Mouse (Mus musculus) embryonic facial prominence, embryonic 13.5 days (tissue): ENCODE results near the gene Ifnar2. TPM values are rescaled to one million over a fixed set of nuclear protein-coding genes. Genes with fewer than 3 reads are reported as not detected.

Source experiments
- ATAC-seq: fragments of 200-750 bp; cut with Nextera tagmentation; 2 replicates; pipeline ENCODE4 v1.8.0; 2017; ENCODE audit warnings: low read depth; ENCODE audit not compliant: insufficient number of reproducible peaks, insufficient read depth, low FRiP score, low TSS enrichment
- H3K27ac ChIP-seq: fragments of 300-500 bp; sonication (generic); 2 replicates; pipeline ENCODE4 v1.5.1; 2015; ENCODE audit warnings: moderate library complexity, mild to moderate bottlenecking, inconsistent platforms
- H3K27me3 ChIP-seq: fragments of 300-500 bp; sonication (generic); 2 replicates; pipeline ENCODE4 v1.6.1; 2015; ENCODE audit warnings: mild to moderate bottlenecking, inconsistent platforms
- H3K36me3 ChIP-seq: fragments of 300-500 bp; sonication (generic); 2 replicates; pipeline ENCODE4 v1.6.1; 2015; ENCODE audit warnings: mild to moderate bottlenecking, inconsistent platforms
- H3K4me1 ChIP-seq: fragments of 300-500 bp; sonication (generic); 2 replicates; pipeline ENCODE4 v1.6.1; 2015; ENCODE audit warnings: inconsistent platforms
- H3K4me2 ChIP-seq: fragments of 300-500 bp; sonication (generic); 2 replicates; pipeline ENCODE4 v1.6.1; 2015; ENCODE audit warnings: moderate library complexity, mild to moderate bottlenecking, inconsistent platforms
- H3K4me3 ChIP-seq: fragments of 300-500 bp; sonication (generic); 2 replicates; pipeline ENCODE4 v1.5.1; 2015; ENCODE audit warnings: mild to moderate bottlenecking, inconsistent platforms
- H3K9ac ChIP-seq: fragments of 300-500 bp; sonication (generic); 2 replicates; pipeline ENCODE4 v1.6.1; 2015; ENCODE audit warnings: mild to moderate bottlenecking, inconsistent platforms
- H3K9me3 ChIP-seq: fragments of 300-500 bp; sonication (generic); 2 replicates; pipeline ENCODE4 v1.6.1; 2016; ENCODE audit warnings: inconsistent platforms
- WGBS: fragments of 180-500 bp; shearing (Covaris S2); methylation state at CpG from one replicate; pipeline ENCODE4 v1.1.7; 2015; ENCODE audit warnings: mixed read lengths; 5-methylcytosine and 5-hydroxymethylcytosine counted together
- polyA plus RNA-seq: library from polyadenylated mRNA; unstranded; fragments of >200 nt; fragmentation: Nextera tagmentation; extraction: Ambion mirVana; gene quantifications from 2 replicates; pipeline ENCODE4 v1.2.1, GENCODE M21; 2015

Ifnar2 gene
- polyA plus RNA-seq, 1 experiment from 2014 or later: 55.6 TPM

GRCm38 (mm10) chr16:91360162-91360561 is 12.4 kb upstream of the Ifnar2 start:
- ATAC-seq: no peak
- H3K4me3 ChIP-seq: no peak overlapping the region
- no peak overlapping the region for H3K4me2 ChIP-seq
- peaks cover 20% of the 10 kb centered on the region for H3K4me1 ChIP-seq
- 52% methylated on average over 3 of the region's 3 CpGs for WGBS
- no peaks in the 10 kb centered on the region for H3K9me3 ChIP-seq
- no peak overlapping the region for H3K9ac ChIP-seq
- H3K36me3 ChIP-seq: no peaks in the 10 kb centered on the region
- peaks cover 10% of the 10 kb centered on the region for H3K27me3 ChIP-seq
- no peak overlapping the region for H3K27ac ChIP-seq

- H3K9ac ChIP-seq: no peak overlapping the region
- no peak for ATAC-seq
- H3K36me3 ChIP-seq: no peaks in the 10 kb centered on the region
- H3K9me3 ChIP-seq: no peaks in the 10 kb centered on the region
- no peak overlapping the region for H3K4me2 ChIP-seq
- 33% methylated on average over 2 of the region's 2 CpGs for WGBS
- no peak overlapping the region for H3K4me3 ChIP-seq
- no peak overlapping the region for H3K27ac ChIP-seq
- peaks cover 20% of the 10 kb centered on the region for H3K4me1 ChIP-seq
- peaks cover 2% of the 10 kb centered on the region; the same call in 1 of the 2 replicates for H3K27me3 ChIP-seq
Observed at GRCm38 (mm10) chr16:91362006-91362405, 10.6 kb upstream of the Ifnar2 start.

DNA sequence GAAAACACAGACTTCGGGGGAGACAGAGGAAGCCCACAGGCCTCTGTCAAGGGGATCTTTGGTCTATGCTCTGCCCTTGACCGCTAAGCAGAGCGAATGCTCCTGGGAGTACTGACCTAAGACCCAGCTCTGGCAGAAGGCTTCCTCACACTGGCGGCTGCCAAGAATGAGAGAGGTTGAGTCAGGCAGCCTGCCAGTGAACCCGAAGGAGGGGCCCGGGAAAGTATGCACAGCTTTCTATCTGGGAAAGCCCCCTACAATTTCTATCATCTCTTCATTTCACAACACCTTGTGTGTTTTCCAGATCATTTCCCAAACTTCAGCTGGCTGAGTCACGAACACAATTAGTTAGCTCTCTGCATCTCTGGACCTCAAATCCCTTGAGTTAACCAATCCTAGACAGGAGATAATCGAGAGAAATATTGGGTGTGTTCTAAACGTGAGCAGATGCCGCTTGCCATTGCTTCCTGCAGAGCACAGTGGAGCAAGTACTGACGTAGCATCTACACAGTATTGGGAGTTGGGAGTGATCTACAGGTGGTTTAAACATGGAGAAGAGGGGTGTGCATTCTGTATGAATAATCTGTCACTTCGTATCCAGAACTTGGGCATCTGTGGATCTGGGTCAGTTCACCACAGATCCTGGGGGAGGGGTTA is 9.8 kb upstream of the Ifnar2 start:
- Histone ChIP-seq H3K4me3 (no peak overlapping the region), H3K4me2 (no peak overlapping the region), H3K9me3 (no peaks in the 10 kb centered on the region), H3K36me3 (no peaks in the 10 kb centered on the region), H3K4me1 (peaks cover 20% of the 10 kb centered on the region), H3K27me3 (no peaks in the 10 kb centered on the region), H3K27ac (no peak overlapping the region; the same call in 1 of the 2 replicates), H3K9ac (no peak overlapping the region)
- 55% methylated on average over 12 of the region's 12 CpGs for WGBS
- ATAC-seq: no peak

GRCm38 (mm10) chr16:91363483-91363882 is 9.1 kb upstream of the Ifnar2 start:
- no peaks in the 10 kb centered on the region for H3K9me3 ChIP-seq
- H3K4me1 ChIP-seq: peaks cover 20% of the 10 kb centered on the region
- H3K4me2 ChIP-seq: no peak overlapping the region
- no peak overlapping the region for H3K27ac ChIP-seq
- WGBS: 35% methylated on average over 3 of the region's 3 CpGs
- H3K27me3 ChIP-seq: no peaks in the 10 kb centered on the region
- H3K4me3 ChIP-seq: no peak overlapping the region
- H3K9ac ChIP-seq: peak overlapping the region; percentile 2; the same call in 1 of the 2 replicates
- ATAC-seq: no peak
- H3K36me3 ChIP-seq: no peaks in the 10 kb centered on the region

DNA sequence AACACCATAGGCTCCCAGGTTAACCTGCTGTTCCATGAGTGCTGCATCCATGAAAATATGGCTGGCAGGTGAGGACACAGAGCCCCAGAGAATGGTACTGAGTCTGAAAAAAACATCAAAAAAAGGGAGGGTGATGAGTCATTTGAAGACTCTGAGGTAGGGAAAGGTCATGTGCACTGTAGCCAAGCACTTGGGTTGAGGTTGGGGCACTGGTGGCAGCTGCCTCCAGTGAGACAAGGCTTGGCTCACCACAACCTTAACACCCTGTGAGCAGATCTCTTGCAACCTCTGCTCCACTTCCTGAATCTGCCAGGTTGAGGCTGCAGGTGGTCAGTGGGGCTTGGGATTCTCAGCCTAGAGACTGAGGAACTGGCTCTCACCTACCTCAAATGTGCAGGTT is 6.0 kb upstream of the Ifnar2 start:
- Histone ChIP-seq H3K36me3 (no peaks in the 10 kb centered on the region), H3K9me3 (no peaks in the 10 kb centered on the region), H3K4me3 (no peak overlapping the region), H3K27ac (no peak overlapping the region), H3K9ac (no peak overlapping the region), H3K4me2 (no peak overlapping the region), H3K27me3 (no peaks in the 10 kb centered on the region), H3K4me1 (peaks cover 13% of the 10 kb centered on the region)
- ATAC-seq: no peak

GRCm38 (mm10) chr16:91367066-91367465 is 5.5 kb upstream of the Ifnar2 start:
- H3K4me2 ChIP-seq: no peak overlapping the region
- 75% methylated on average over 2 of the region's 2 CpGs for WGBS
- no peak overlapping the region for H3K9ac ChIP-seq
- ATAC-seq: no peak
- H3K4me3 ChIP-seq: no peak overlapping the region
- peaks cover 11% of the 10 kb centered on the region for H3K4me1 ChIP-seq
- no peaks in the 10 kb centered on the region for H3K27me3 ChIP-seq
- H3K9me3 ChIP-seq: no peaks in the 10 kb centered on the region
- no peaks in the 10 kb centered on the region for H3K36me3 ChIP-seq
- H3K27ac ChIP-seq: no peak overlapping the region

GRCm38 (mm10) chr16:91373473-91374252 is 1.1 kb downstream of the Ifnar2 start:
- H3K4me1 ChIP-seq: peaks cover 28% of the 10 kb centered on the region
- H3K27ac ChIP-seq: peak overlapping the region; percentile 96
- no peak for ATAC-seq
- H3K4me2 ChIP-seq: peak overlapping the region; percentile 71
- 36% methylated on average over 13 of the region's 13 CpGs for WGBS
- H3K9me3 ChIP-seq: no peaks in the 10 kb centered on the region
- peaks cover 14% of the 10 kb centered on the region for H3K36me3 ChIP-seq
- peak overlapping the region; percentile 89 for H3K4me3 ChIP-seq
- no peaks in the 10 kb centered on the region for H3K27me3 ChIP-seq
- H3K9ac ChIP-seq: peak overlapping the region; percentile 95

GRCm38 (mm10) chr16:91374253-91374634 is 1.7 kb downstream of the Ifnar2 start:
- 82% methylated on average over 3 of the region's 3 CpGs for WGBS

DNA sequence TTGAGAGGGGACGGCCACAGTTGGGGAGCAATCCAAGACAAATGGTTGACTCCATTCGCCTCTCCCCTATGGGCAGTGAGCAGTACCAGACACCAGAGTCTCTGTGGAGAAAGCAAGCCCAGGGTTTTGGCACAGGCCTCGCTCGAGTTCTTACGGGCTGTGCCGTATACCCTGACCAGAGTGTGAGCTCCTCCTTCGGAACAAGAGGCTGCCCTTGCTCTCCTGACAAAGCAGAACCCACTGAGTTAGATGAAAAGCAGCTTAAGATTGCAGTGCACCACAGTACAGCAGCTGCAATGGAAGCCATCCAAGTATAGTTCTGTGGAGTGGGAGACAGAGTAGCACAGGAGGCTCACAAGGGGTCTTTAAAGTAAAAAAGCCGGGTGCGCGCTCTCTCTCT is 4.1 kb downstream of the Ifnar2 start:
- no peak overlapping the region for H3K4me3 ChIP-seq
- H3K4me2 ChIP-seq: no peak overlapping the region
- no peaks in the 10 kb centered on the region for H3K9me3 ChIP-seq
- no peak overlapping the region for H3K9ac ChIP-seq
- H3K4me1 ChIP-seq: peaks cover 36% of the 10 kb centered on the region
- ATAC-seq: no peak
- peaks cover 19% of the 10 kb centered on the region for H3K36me3 ChIP-seq
- WGBS: 91% methylated on average over 10 of the region's 10 CpGs
- no peaks in the 10 kb centered on the region for H3K27me3 ChIP-seq
- H3K27ac ChIP-seq: no peak overlapping the region

More at GRCm38 (mm10) chr16:91374253-91374634, 1.7 kb downstream of the Ifnar2 start:
- no peak overlapping the region for H3K9ac ChIP-seq
- H3K27ac ChIP-seq: no peak overlapping the region
- no peaks in the 10 kb centered on the region for H3K27me3 ChIP-seq
- H3K9me3 ChIP-seq: no peaks in the 10 kb centered on the region
- ATAC-seq: no peak
- peaks cover 34% of the 10 kb centered on the region for H3K4me1 ChIP-seq
- H3K4me3 ChIP-seq: peak overlapping the region; percentile 89
- peaks cover 14% of the 10 kb centered on the region for H3K36me3 ChIP-seq
- H3K4me2 ChIP-seq: peak overlapping the region; percentile 71

- WGBS: 23% methylated on average over 17 of the region's 17 CpGs
- Histone ChIP-seq H3K27ac (peak overlapping the region; percentile 83), H3K4me1 (peaks cover 32% of the 10 kb centered on the region), H3K9me3 (no peaks in the 10 kb centered on the region), H3K4me3 (no peak overlapping the region), H3K9ac (no peak overlapping the region), H3K36me3 (peaks cover 29% of the 10 kb centered on the region), H3K4me2 (peak overlapping the region; percentile 40), H3K27me3 (no peaks in the 10 kb centered on the region)
- no peak for ATAC-seq
Observed at GRCm38 (mm10) chr16:91378431-91378986, 5.9 kb downstream of the Ifnar2 start.

GRCm38 (mm10) chr16:91378991-91379390 is 6.4 kb downstream of the Ifnar2 start:
- WGBS: 24% methylated on average over 9 of the region's 9 CpGs
- Histone ChIP-seq H3K27me3 (no peaks in the 10 kb centered on the region), H3K4me3 (no peak overlapping the region), H3K9me3 (no peaks in the 10 kb centered on the region), H3K9ac (no peak overlapping the region), H3K4me1 (peaks cover 28% of the 10 kb centered on the region), H3K4me2 (peak overlapping the region; percentile 40), H3K36me3 (peaks cover 33% of the 10 kb centered on the region), H3K27ac (peak overlapping the region; percentile 83)
- no peak for ATAC-seq

DNA sequence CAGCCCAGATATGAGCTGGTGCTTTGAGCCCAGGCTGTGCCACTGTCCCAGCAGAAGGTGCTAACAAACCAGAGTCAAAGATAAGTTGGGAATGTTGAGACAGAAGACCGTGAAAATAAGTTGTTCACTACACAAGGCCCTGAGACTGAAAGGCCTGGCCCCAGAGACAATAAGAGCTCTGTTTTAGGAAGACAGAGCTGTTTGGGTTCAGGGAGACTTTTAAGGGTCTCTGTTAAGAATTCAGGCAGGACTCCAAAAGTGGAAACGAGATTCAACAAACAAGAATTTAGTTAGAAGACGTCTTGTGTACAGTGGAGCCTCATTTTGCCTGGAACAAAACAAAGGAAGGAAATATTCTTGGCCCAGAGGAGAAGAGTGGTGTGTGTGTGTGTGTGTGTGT is 6.8 kb downstream of the Ifnar2 start:
- Histone ChIP-seq H3K36me3 (peaks cover 37% of the 10 kb centered on the region), H3K4me3 (no peak overlapping the region), H3K4me1 (peaks cover 24% of the 10 kb centered on the region), H3K9me3 (no peaks in the 10 kb centered on the region), H3K4me2 (peak overlapping the region; percentile 40), H3K27me3 (no peaks in the 10 kb centered on the region), H3K9ac (no peak overlapping the region), H3K27ac (peak overlapping the region; percentile 83)
- 27% methylated on average over 3 of the region's 3 CpGs for WGBS
- ATAC-seq: no peak
